Mouse (Mus musculus) adrenal gland, adult (tissue): ENCODE data around the gene Ccdc160.

ENCODE experiments used
- DNase-seq, 2 experiments: peaks; one replicate each; pipeline ENCODE4 v3.0.0; 2022 to 2023; ENCODE audit warnings: low spot score in 1 of 2; ENCODE audit not compliant: inconsistent age in 2 of 2

Ccdc160 gene

DNA sequence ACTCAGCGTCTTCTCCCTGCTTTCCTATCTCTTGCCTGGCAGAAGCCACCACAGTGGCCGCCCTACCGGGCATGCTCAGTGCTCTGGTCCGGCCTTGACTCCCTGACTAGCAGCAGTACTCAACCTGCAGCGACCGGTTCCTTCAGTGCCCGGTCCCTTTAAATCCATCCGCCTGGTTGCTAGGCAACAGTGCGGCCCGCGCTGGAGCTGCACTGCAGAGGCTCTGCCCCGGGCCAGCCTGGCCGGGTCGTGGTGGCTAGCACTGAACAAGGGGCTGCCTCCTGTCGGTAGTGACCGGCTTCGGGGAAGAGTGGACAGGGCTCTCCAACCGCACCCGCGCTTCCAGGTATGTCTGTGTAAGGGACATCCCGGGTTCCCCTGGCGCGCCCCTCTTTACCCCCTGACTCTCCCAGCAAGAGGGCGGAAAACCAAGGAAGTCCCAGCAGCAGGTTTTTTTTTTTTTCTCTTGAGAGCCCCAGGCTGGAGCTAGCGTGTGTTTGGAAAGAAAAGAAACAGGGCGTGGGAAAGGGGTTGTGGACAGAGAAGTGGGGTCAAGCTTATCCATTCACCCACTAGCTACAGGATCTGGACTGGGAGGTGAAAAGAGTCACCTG, at the start of gene Ccdc160:
Gene Ccdc160, plus strand, starts transcription at position 221 of the 614 bp plus-strand sequence.
- DNase-seq, result peak; percentile 87 to 90

DNA sequence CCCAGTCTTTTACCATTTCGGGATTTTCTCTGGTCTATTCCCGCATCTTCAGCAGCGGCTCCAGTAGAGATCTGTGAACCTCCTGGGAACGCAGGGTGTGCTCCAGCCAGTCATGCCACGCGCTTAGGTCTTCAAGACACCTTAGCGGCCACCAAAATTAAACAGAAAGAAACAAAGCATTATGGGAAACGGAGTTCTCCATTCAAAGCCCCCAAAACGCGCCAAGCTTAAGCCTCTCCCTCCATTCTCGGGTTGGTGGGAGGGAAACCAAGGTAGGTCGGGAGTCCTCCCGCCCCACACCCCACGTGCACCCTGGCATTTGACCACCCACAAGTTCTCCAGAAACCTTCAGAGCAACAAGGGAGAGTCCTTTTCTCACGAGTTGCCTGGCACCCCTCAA, 47.2 kb upstream of the Ccdc160 start:
- no peak for DNase-seq

DNA sequence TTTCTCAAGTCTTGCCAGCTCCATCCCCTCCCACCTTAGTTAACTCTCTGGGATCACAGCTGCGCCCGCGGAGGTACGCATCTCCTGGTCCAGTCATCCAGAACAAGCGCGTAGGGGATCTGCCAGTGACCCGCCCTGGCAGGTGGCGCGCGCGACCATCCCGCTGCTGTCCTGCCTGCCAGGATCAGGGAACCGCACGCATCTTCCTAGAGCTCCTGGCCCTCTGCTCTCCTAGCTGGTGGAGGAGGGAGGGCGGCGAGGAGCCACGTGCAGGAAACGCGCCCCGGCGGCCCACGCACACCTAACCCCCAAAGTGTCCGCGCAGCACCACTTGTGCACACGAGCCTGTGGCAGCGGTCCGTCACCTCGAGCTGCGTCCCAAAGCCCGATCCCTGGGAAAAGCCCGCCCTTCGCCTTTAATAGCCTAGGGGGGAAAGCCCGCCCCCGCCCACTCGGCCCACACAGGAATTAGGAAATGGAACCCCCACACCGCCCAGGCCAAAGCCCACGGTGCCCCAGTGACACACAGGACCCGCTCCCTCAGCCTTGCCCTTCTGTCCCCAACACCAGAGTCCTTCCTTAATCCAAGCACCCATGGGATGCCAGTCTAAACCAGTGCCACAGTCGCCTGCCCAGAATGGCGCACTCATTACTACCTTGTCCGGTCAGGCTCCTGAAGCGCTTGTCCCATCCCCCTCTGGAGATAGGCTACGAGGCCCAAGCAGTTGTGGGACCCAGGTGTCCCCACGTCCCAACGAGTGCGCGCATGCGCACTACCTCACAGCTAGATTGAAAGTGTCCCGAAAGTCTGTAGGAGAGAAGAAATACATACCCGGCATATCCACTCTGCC, 46.6 kb upstream of the Ccdc160 start:
- peak; percentile 3 to 44 for DNase-seq

DNA sequence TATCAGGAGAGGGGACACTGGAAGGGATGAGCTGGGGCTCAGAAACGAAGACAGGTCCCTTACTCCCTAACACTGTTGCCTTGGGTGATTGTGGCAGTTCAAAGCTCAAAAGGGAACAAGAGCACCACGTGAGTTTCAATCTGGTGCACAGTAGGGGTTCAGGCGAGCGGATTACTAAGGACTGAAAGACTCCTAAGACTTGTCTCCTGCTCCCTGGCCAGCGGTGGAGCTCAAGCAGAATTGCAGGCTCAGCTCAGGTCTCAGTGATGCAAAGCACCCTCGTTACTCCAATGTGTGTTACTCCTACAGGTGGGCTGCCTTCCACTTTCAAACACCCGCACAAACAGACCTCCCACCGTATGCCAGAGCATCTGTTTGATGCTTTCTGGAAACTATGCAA, 45.5 kb upstream of the Ccdc160 start:
- no peak for DNase-seq

DNA sequence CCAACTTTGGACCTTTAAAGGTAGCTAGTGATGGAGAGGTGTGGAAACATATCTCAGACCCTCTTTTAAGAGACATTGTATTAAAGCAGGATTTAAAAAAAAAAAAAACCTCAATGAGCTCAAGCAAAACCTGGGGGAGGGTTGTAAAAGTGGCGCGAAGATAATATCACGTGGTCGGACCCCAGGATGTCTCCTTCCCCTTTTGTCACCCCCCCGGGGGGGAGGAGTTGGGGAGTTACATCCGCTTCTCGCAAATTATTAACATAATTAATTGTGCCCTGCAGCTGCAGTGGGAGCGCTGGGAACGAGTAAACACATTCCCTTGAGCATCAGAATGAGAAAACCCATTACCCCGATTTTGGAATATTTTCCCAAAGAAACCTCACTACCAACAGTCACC, 45.1 kb upstream of the Ccdc160 start:
- DNase-seq, result no peak

DNA sequence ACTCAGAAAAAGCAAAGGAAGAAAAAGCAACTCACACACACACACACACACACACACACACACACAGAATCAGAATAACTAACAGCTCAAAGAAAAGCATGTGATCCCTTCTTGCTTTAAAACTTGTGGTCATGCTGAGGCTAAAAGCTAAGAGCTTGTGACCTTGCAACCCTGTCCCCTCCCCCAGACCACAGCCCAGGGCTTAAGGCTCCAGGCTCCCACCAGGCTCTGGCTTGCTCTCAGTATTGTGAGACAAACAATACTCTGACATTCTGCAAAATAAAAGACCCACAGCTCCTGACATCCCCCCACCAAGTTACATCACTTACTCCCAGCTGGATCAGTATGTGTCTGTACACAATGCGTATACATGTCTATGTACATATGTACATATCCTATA, 44.2 kb upstream of the Ccdc160 start:
- DNase-seq, result no peak

DNA sequence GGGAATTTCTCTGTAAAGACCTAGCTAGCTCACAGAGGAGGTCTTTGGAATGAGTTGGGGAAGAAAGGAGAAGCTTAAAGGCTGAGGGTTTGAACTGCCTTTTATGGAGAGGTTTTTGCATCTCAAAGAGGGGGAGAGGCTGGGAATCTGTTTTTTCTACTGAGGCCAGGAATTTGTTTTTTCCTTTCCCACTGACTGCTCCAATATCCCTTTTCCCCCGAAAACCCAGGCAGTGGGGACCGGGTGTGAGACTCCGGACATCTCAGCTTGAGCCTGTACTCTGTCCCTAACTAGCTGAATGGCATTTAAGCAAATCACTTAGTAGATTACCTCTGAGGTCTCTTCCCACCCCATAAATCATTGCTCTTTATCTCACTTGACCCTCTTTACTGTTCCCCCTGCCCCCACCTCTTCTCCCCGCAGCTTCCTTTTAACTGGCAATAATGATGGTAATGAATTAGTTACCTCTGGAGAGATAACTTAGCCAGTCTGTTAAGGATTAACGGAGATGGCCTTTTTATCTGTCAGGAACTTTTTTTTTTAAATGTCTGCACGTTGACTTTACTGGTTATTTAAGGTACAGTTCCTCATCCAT, 37.4 kb upstream of the Ccdc160 start:
- DNase-seq, result no peak

DNA sequence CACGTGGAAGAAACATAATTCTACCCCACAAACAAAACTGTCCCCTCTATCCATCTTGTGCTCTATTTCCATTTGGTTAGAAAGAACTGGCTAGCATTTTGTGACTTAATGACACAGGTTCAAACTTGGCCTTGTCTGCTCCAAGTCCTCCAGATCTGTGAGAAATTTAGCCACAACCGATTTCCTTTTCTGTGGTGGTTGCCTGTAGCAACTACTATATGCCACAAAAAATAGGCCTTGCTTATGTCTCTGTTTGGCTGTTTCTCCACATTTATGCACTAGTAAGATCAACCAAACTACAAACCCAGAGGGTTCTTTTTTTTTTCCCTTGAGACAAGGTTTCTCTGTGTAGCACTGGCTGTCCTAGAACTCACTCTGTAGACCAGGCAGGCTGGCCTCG, 33.8 kb upstream of the Ccdc160 start:
- DNase-seq, result no peak

DNA sequence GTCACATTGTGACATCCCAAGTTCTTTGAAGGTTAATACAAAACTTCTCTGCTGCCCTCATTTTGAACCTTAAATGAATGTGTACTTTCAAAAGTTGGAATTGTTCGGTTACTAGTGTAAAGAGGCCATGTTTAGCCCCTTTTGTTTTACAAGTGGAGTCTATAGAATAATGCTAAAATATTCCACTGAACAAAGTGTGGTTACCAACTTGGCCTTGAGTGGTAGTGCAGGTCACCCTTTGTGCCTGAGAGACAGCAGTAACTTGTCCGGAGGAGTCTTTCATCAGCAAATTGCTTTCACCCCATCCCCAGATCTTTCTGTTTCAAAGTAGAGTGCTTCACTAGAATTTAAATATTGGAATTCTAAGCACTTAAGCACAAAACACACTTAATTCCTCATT, 31.8 kb upstream of the Ccdc160 start:
- no peak for DNase-seq

DNA sequence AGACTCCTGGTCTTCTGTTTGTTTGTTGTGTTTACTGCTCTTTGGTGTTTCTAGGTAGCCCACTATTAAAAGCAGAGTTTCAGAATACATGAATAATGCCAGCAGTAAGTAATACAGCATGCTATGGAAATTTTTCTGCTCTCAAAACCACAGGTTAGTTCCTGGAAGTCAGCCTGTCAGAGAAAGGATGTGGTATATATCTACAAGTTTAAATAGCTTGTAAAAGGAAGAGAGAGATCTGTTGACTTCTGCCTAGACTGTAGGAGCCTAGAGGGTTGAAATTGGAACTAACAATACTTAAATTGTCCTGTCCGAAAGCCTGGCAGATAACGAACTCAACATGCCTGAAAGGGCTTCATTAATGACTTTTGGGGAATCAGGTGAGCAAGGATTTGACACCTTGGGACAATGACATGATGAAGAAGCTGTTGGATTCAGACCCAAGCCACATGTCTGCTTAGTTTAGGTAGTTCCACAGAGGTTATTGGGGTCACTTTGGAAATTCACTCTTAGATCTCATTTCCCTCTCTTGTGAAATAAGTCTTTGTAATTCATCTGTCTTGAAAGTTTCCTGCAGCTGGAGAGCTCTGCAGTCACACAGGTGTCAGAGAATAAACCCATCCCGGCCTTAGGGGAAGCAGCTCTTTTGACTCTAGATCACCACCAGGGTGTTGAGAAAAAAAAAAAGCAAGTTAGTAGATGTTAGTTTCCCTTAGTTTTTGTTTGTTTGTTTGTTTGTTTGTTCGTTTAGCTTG, 30.6 kb upstream of the Ccdc160 start:
- DNase-seq, result no peak

DNA sequence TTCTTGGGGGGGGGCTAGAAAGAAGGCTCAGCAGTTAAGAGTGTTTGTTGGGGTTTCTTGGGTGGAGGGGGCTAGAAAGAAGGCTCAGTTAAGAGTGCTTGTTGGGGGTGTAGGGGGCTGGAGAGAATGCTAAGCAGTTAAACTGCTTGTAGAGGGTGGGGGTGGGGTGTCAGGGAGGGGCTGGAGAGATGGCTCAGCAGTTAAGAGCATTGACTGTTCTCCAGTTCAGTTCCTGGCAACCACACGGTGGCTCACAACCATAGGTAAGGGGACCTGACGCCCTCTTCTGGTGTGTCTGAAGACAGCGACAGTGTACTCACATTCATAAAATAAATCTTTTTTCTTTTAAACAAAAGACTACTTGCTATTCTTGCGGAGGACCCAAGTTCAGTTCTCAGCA, 28.8 kb upstream of the Ccdc160 start:
- DNase-seq, result no peak

DNA sequence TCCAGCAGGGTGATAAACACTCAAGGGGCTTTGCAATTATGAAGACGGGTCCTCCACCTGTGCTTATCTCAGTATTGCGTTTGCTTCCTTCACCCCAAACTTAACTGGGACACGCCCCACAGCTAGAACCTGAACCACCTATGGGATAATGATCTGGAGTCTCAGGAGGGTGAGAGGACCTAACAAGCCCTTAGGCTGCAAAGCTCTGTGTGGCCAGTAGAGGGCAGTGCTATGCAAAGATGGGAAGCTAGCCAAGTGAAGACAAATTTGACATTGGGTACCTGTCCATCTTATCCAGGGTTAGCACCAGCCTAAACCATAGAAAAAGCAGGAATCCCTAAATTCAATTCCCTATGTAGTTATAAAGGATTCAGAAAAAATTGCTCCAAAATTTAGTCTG, 15.0 kb upstream of the Ccdc160 start:
- peak; percentile 47 to 77 for DNase-seq

DNA sequence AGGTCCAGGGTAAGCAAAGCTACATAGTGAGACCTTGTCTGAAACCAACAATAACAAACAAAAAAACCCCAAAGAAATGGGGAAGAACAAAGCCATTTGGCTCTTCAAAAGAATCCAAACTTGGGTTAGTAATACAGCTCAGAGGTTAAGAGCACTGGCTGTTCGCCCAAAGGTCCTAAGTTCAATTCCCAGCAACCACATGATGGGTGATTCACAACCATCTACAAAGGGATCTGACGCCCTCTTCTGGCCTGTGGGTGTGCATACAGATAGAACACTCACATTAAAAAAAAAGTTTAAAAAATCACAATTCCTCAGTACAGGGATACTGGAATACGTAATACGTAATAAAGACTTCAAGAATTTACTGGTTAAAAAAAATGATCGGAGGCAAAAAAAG, 13.3 kb upstream of the Ccdc160 start:
- no peak for DNase-seq

DNA sequence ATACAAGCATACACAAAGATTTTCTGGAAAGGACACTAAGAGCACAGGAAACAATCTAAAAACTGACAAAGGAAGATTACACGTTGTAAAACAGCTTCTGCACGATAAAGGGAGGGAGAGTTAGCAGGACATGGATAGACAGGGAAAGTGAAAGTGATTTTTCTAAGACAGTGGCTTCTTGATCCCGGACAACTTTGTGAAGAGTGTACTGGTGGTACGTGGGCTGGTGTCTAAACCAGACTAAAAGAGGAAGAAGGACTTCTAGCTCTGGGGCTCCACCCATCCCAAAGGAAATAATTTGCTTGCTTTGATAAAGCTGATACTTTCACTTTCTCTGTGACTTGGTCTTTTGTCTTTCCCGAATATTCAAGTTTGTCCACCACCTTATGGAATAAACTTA, 7.1 kb upstream of the Ccdc160 start:
- peak in 1 of 2 experiments; percentile 66 for DNase-seq

DNA sequence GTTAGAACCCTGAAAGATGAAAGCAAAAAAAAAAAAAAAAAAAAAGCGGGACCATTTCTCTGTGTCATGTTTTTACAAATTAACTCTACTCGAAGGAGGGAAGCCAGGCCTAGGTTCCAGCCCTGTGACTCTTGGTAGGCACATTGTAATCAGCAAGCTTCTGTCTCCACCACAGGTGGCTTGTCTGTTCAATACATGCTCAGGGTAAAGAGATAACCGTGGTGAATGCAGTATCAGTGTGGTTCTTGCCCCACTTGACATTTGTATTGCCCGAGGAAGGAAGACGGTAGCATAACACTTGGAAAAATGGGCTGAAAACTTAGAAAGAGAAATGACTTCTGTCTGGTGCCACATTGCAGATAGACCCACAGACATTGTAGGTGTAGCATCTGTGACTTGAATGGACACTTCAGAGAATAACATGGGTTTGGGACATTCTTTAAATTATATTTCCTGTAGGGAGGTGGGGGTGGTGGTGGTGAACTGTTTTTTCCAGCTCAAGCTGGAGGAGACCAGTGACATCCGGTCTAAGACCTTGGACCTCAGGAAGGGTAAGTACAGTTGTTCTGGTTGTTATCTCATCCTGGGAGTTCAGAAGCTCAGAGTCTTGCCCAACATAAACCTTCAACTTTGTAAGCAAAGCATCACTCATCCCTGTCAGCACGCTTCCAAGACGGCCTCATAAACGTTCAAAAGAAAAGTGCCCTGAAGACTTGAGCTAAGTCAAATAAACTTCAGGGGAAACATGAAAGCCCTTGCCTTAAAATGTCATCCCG, 1.1 kb downstream of the Ccdc160 start:
- peak; percentile 47 to 73 for DNase-seq

DNA sequence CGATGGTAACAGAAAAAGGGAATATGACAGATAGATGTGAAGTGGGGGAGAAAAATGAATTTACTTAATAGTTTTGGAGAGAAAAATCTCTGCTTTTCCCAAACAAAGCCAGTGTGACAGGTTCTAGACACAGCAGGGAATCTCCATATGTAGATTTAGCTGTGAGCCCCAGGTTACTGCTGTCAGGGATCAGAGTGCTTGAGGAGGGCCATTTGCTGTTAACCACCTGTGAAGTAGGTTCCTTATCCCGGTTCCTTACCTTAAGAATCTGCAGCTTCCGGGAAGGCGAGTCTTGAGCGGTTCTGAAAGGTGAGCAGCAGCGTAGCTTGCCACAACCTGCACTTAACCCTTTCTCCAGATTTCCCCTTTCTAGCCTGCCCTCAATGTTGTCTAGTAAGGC, 1.9 kb downstream of the Ccdc160 start:
- DNase-seq, result peak in 1 of 2 experiments; percentile 53

DNA sequence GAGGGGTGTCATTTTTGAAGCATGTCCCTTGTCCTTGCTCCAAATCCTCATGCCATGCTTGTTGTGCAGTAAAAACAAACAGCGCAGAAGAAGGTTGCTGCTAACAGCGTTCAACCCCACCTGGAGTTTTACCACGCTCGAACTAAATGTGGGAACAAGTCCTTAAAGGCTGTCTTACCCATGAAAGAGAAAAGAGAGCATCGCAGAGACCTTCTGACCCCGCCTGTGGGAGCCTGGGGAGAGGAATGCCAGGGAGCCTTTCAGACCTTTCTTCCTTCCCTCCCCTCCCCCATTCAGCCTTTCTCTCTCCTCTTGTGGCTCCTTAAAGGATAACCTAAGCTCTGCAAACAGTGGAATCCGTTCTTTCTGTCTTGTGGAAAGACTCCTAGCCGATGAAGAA, 4.8 kb downstream of the Ccdc160 start:
- DNase-seq, result peak in 1 of 2 experiments; percentile 48

DNA sequence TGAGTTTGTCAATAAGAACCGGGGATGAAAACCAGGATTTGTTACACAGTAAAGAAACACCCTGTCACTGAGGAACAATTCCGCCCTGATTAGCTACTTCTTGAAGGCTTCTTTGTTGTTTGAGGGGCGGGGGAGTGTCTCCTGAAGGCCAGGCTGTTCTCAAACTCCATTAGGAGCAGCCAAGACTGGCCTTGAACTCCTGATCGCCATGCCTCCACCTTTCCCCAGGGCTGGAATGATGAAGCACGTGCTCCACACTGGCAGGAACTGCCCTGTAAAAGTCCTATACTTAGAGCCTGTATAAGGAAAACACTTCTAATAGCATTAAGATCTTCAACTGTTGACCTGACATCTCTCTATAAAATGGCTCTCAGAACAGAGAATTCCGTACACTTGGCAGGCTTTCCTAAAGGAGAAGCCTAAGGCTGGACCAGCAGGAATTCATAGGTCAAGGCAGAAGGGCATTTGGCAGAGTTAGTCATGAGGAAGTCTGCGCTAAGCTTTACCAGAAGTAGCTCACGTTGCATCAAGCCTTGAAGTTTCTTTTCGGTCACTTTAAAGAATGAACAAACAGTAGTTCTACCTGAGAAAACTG, 6.1 kb downstream of the Ccdc160 start:
- DNase-seq, result peak; percentile 48 to 77

DNA sequence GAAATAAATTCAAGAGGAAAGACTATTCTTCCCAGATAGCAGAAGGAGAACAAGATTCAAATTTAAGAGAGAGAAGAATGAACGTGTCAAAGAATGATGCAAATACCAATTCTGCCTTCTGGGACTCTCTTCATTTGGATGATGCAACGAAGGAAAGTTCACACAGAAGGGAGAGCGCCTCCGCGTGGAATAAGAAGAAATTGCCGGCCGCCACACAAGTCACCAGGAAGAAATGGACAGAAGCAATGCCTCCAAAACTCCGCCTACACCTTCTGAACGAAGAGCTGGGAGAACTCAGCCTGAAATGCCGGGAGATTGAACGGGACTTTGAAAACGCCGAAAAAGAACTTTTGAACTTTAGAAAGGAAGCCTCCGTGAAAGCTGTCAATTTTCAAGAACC, 7.3 kb downstream of the Ccdc160 start:
- no peak for DNase-seq

DNA sequence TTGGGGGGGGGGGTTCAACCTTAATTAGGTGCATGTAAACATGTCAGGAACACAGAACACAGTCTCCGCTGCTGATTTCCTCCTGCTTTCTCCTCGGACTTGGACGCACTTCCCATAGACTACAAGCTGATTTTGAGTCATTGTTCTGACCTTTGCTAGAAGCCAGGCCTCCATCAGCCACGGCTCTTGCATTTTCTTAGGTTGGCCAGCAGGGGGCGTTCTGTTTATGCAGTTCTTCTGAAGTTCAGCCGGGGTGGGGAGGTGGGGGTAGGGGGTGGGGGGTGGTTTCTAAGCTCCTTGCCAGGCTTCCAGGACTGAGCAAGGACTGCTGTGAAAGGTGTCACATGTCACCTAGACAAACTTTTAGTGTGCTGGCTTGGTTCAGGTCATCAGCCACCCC, 8.6 kb downstream of the Ccdc160 start:
- DNase-seq, result peak; percentile 37 to 41
